Mouse (Mus musculus): ENCODE data around the gene Zfp628. TPM values are rescaled to one million over a fixed set of nuclear protein-coding genes. Genes with fewer than 3 reads are reported as not detected.

The Zfp628 gene
- polyA plus RNA-seq, 1 experiment = 8.0 TPM

GRCm38 (mm10) chr7:4926849-4927248, 11.8 kb downstream of the Zfp628 start:
- Histone ChIP-seq H3K79me2 (ENCODE audit: control insufficient read depth, insufficient read depth) (no peaks in the 10 kb centered on the region), H3K4me3 (no peak overlapping the region), H3ac (ENCODE audit: control insufficient read depth, insufficient read length) (no peak overlapping the region), H3K4me2 (ENCODE audit: low read depth) (no peak overlapping the region), H3K27me3 (ENCODE audit: control insufficient read depth, insufficient read depth, insufficient read length) (no peaks in the 10 kb centered on the region), H3K36me3 (ENCODE audit: control insufficient read depth, insufficient read depth) (no peaks in the 10 kb centered on the region)
- TF ChIP-seq SRF (IDR thresholded peaks at IDR 0.05; ENCODE audit: control insufficient read depth, insufficient read length, low read depth) (no peak), REST (IDR thresholded peaks at IDR 0.05; ENCODE audit: insufficient read depth, insufficient read length) (no peak), TCF3 (IDR thresholded peaks at IDR 0.05; ENCODE audit: insufficient read length, low read depth) (no peak), POLR2AphosphoS2 (IDR thresholded peaks at IDR 0.05; ENCODE audit: insufficient read length, low read depth) (no peak), TCF12 (IDR thresholded peaks at IDR 0.05; ENCODE audit: insufficient read depth, poor library complexity, severe bottlenecking) (no peak), POLR2A (IDR thresholded peaks at IDR 0.05; ENCODE audit: insufficient read length, low read depth) (no peak), MAX (IDR thresholded peaks at IDR 0.05; ENCODE audit: low read depth) (no peak), CEBPB (IDR thresholded peaks at IDR 0.05; ENCODE audit: insufficient read depth, poor library complexity, severe bottlenecking) (no peak), MYOG (IDR thresholded peaks at IDR 0.05; ENCODE audit: control insufficient read depth in 1 of 3, insufficient read depth in 1 of 3, insufficient read length in 2 of 3, low read depth in 2 of 3) (no peak), MYOD1 (IDR thresholded peaks at IDR 0.05; ENCODE audit: control insufficient read depth in 1 of 3, insufficient read length in 2 of 3, low read depth in 2 of 3) (no peak), E2F4 (IDR thresholded peaks at IDR 0.05; ENCODE audit: insufficient read depth) (no peak), USF1 (IDR thresholded peaks at IDR 0.05; ENCODE audit: low read depth) (no peak)

- Histone ChIP-seq H3K4me3 (no peak overlapping the region), H3K4me2 (ENCODE audit: low read depth) (no peak overlapping the region)
Measured at GRCm38 (mm10) chr7:4927711-4928110, 12.7 kb downstream of the Zfp628 start.

GRCm38 (mm10) chr7:4928323-4928722, 13.3 kb downstream of the Zfp628 start:
- H3K27me3 ChIP-seq (ENCODE audit: control insufficient read depth, insufficient read depth, insufficient read length) = no peaks in the 10 kb centered on the region
- H3K4me3 ChIP-seq = no peak overlapping the region
- no peaks in the 10 kb centered on the region for H3K36me3 ChIP-seq (ENCODE audit: control insufficient read depth, insufficient read depth)
- H3K4me2 ChIP-seq (ENCODE audit: low read depth) = no peak overlapping the region
- TF ChIP-seq MYOG (IDR thresholded peaks at IDR 0.05; ENCODE audit: control insufficient read depth in 1 of 3, insufficient read depth in 1 of 3, insufficient read length in 2 of 3, low read depth in 2 of 3) (no peak), SRF (IDR thresholded peaks at IDR 0.05; ENCODE audit: control insufficient read depth, insufficient read length, low read depth) (no peak), E2F4 (IDR thresholded peaks at IDR 0.05; ENCODE audit: insufficient read depth) (no peak), TCF3 (IDR thresholded peaks at IDR 0.05; ENCODE audit: insufficient read length, low read depth) (no peak), CEBPB (IDR thresholded peaks at IDR 0.05; ENCODE audit: insufficient read depth, poor library complexity, severe bottlenecking) (no peak), TCF12 (IDR thresholded peaks at IDR 0.05; ENCODE audit: insufficient read depth, poor library complexity, severe bottlenecking) (no peak), POLR2A (IDR thresholded peaks at IDR 0.05; ENCODE audit: insufficient read length, low read depth) (no peak), MYOD1 (IDR thresholded peaks at IDR 0.05; ENCODE audit: control insufficient read depth in 1 of 3, insufficient read length in 2 of 3, low read depth in 2 of 3) (no peak), MAX (IDR thresholded peaks at IDR 0.05; ENCODE audit: low read depth) (no peak)
- no peak overlapping the region for H3ac ChIP-seq (ENCODE audit: control insufficient read depth, insufficient read length)
- no peaks in the 10 kb centered on the region for H3K79me2 ChIP-seq (ENCODE audit: control insufficient read depth, insufficient read depth)

More at GRCm38 (mm10) chr7:4927711-4928110, 12.7 kb downstream of the Zfp628 start:
- Histone ChIP-seq H3ac (ENCODE audit: control insufficient read depth, insufficient read length) (no peak overlapping the region), H3K79me2 (ENCODE audit: control insufficient read depth, insufficient read depth) (no peaks in the 10 kb centered on the region), H3K27me3 (ENCODE audit: control insufficient read depth, insufficient read depth, insufficient read length) (no peaks in the 10 kb centered on the region), H3K36me3 (ENCODE audit: control insufficient read depth, insufficient read depth) (no peaks in the 10 kb centered on the region)
- TF ChIP-seq SRF (IDR thresholded peaks at IDR 0.05; ENCODE audit: control insufficient read depth, insufficient read length, low read depth) (no peak), TCF12 (IDR thresholded peaks at IDR 0.05; ENCODE audit: insufficient read depth, poor library complexity, severe bottlenecking) (no peak), MAX (IDR thresholded peaks at IDR 0.05; ENCODE audit: low read depth) (no peak), TCF3 (IDR thresholded peaks at IDR 0.05; ENCODE audit: insufficient read length, low read depth) (no peak), MYOG (IDR thresholded peaks at IDR 0.05; ENCODE audit: control insufficient read depth in 1 of 3, insufficient read depth in 1 of 3, insufficient read length in 2 of 3, low read depth in 2 of 3) (no peak), MYOD1 (IDR thresholded peaks at IDR 0.05; ENCODE audit: control insufficient read depth in 1 of 3, insufficient read length in 2 of 3, low read depth in 2 of 3) (no peak), CEBPB (IDR thresholded peaks at IDR 0.05; ENCODE audit: insufficient read depth, poor library complexity, severe bottlenecking) (no peak), POLR2A (IDR thresholded peaks at IDR 0.05; ENCODE audit: insufficient read length, low read depth) (no peak), REST (IDR thresholded peaks at IDR 0.05; ENCODE audit: insufficient read depth, insufficient read length) (no peak), USF1 (IDR thresholded peaks at IDR 0.05; ENCODE audit: low read depth) (no peak), E2F4 (IDR thresholded peaks at IDR 0.05; ENCODE audit: insufficient read depth) (no peak), POLR2AphosphoS2 (IDR thresholded peaks at IDR 0.05; ENCODE audit: insufficient read length, low read depth) (no peak)

- H3K36me3 ChIP-seq (ENCODE audit: control insufficient read depth, insufficient read depth) = no peaks in the 10 kb centered on the region
- H3ac ChIP-seq (ENCODE audit: control insufficient read depth, insufficient read length) = no peak overlapping the region
- H3K79me2 ChIP-seq (ENCODE audit: control insufficient read depth, insufficient read depth) = no peaks in the 10 kb centered on the region
- TF ChIP-seq REST (IDR thresholded peaks at IDR 0.05; ENCODE audit: insufficient read depth, insufficient read length) = no peak
- TF ChIP-seq E2F4 (IDR thresholded peaks at IDR 0.05; ENCODE audit: insufficient read depth) = no peak
- no peak for TF ChIP-seq USF1 (IDR thresholded peaks at IDR 0.05; ENCODE audit: low read depth)
- no peak for TF ChIP-seq MYOG (IDR thresholded peaks at IDR 0.05; ENCODE audit: control insufficient read depth in 1 of 3, insufficient read depth in 1 of 3, insufficient read length in 2 of 3, low read depth in 2 of 3)
- H3K27me3 ChIP-seq (ENCODE audit: control insufficient read depth, insufficient read depth, insufficient read length) = no peaks in the 10 kb centered on the region
- H3K4me2 ChIP-seq (ENCODE audit: low read depth) = no peak overlapping the region
- H3K4me3 ChIP-seq = no peak overlapping the region
Measured at GRCm38 (mm10) chr7:4933103-4933502, 18.1 kb downstream of the Zfp628 start.

All from myocyte (in vitro differentiated cells).